8 mouse cellular contexts compared by ENCODE assay signal in the genomic region with DNA sequence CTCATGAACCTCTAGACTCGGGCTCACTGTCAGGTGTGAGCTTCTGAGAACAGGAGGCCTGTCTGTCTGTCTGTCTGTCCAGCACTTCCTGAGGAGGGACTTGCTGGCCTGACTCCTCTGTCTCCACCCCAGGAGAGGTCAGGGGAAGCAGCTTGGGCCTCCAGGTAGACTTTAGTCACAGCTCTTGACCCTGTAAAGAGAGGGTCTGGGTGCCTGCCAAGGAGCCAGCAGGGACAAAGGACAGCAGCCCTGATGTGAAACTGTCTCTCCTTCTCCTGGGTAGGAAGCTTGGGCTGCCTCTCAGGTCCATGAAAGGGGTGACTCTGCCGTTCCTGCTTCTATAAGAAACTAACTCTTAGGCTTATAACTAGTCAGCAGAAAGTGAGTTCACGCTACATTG.
DNase-seq lines count a peak whose midpoint lies in the region; ATAC-seq lines count a peak whose summit lies in the region.

No protein-coding gene starts in this region.

- no peak overlapping the region for H3K9ac ChIP-seq in heart, embryonic 11.5 days (ENCODE audit: low read depth, low read length)
- H3K9ac ChIP-seq in hindbrain, embryonic 12.5 days: no peak overlapping the region
- H3K9ac ChIP-seq in liver, embryonic 13.5 days: no peak overlapping the region

- WGBS in heart, embryonic 10.5 days: 70% methylated on average over 3 of the region's 3 CpGs
- 74% methylated on average over 3 of the region's 3 CpGs for WGBS in heart, embryonic 11.5 days (ENCODE audit: insufficient replicate concordance)
- 66% methylated on average over 3 of the region's 3 CpGs for WGBS in hindbrain, embryonic 12.5 days
- 66% methylated on average over 3 of the region's 3 CpGs for WGBS in liver, embryonic 13.5 days (ENCODE audit: insufficient replicate concordance)

- H3K4me1 ChIP-seq in heart, embryonic 10.5 days: peaks cover 21% of the 10 kb centered on the region
- peaks cover 17% of the 10 kb centered on the region for H3K4me1 ChIP-seq in heart, embryonic 11.5 days (ENCODE audit: control insufficient read depth, insufficient read depth, low read length)
- peaks cover 43% of the 10 kb centered on the region for H3K4me1 ChIP-seq in hindbrain, embryonic 12.5 days
- peaks cover 48% of the 10 kb centered on the region for H3K4me1 ChIP-seq in liver, embryonic 13.5 days (replicated peaks)

- H3K9me3 ChIP-seq in heart, embryonic 10.5 days: no peaks in the 10 kb centered on the region
- no peaks in the 10 kb centered on the region for H3K9me3 ChIP-seq in heart, embryonic 11.5 days (replicated peaks; ENCODE audit: control insufficient read depth, low read length)
- no peaks in the 10 kb centered on the region for H3K9me3 ChIP-seq in hindbrain, embryonic 12.5 days (replicated peaks)
- no peaks in the 10 kb centered on the region for H3K9me3 ChIP-seq in liver, embryonic 13.5 days (replicated peaks)

- no peak for DNase-seq in heart, embryonic 10.5 days (ENCODE audit: low spot score)
- DNase-seq in adrenal gland, postnatal 14 days: peak; percentile 69
- no peak for DNase-seq in liver, embryonic 13.5 days
- DNase-seq in embryo, embryonic 10.5 days (ENCODE audit: low spot score): no peak
- DNase-seq in layer of hippocampus, adult 9-10 months (ENCODE audit: low spot score): no peak

- H3K27ac ChIP-seq in heart, embryonic 10.5 days: peak overlapping the region; percentile 23; the same call in 1 of the 2 replicates
- H3K27ac ChIP-seq in heart, embryonic 11.5 days (ENCODE audit: low read depth, low read length): no peak overlapping the region
- H3K27ac ChIP-seq in hindbrain, embryonic 12.5 days: peak overlapping the region; percentile 82
- H3K27ac ChIP-seq in liver, embryonic 13.5 days: peak overlapping the region; percentile 45

- no peak overlapping the region for H3K4me2 ChIP-seq in heart, embryonic 11.5 days
- H3K4me2 ChIP-seq in hindbrain, embryonic 12.5 days (replicated peaks): no peak overlapping the region
- H3K4me2 ChIP-seq in liver, embryonic 13.5 days: no peak overlapping the region

- ATAC-seq in heart, embryonic 11.5 days (replicated peaks; ENCODE audit: insufficient number of reproducible peaks, low FRiP score, low TSS enrichment): no peak
- ATAC-seq in hindbrain, embryonic 12.5 days (ENCODE audit: low FRiP score): no peak
- no peak for ATAC-seq in liver, embryonic 13.5 days (ENCODE audit: low read depth)
- no peak for ATAC-seq in megakaryocyte progenitor cell, adult 5-6 weeks (replicated peaks; ENCODE audit: poor library complexity)

- no peak overlapping the region for H3K4me3 ChIP-seq in heart, embryonic 10.5 days
- no peak overlapping the region for H3K4me3 ChIP-seq in heart, embryonic 11.5 days (ENCODE audit: low read depth, low read length)
- no peak overlapping the region for H3K4me3 ChIP-seq in hindbrain, embryonic 12.5 days
- no peak overlapping the region for H3K4me3 ChIP-seq in liver, embryonic 13.5 days (replicated peaks)

- no peaks in the 10 kb centered on the region for H3K36me3 ChIP-seq in heart, embryonic 10.5 days
- H3K36me3 ChIP-seq in heart, embryonic 11.5 days (ENCODE audit: control insufficient read depth, insufficient read depth, low read length): no peaks in the 10 kb centered on the region
- H3K36me3 ChIP-seq in hindbrain, embryonic 12.5 days: no peaks in the 10 kb centered on the region
- no peaks in the 10 kb centered on the region for H3K36me3 ChIP-seq in liver, embryonic 13.5 days

- no peaks in the 10 kb centered on the region for H3K27me3 ChIP-seq in heart, embryonic 10.5 days (ENCODE audit: insufficient read depth, poor library complexity, severe bottlenecking)
- H3K27me3 ChIP-seq in heart, embryonic 11.5 days (ENCODE audit: control insufficient read depth, insufficient read depth, low read length): no peaks in the 10 kb centered on the region
- no peaks in the 10 kb centered on the region for H3K27me3 ChIP-seq in hindbrain, embryonic 12.5 days
- no peaks in the 10 kb centered on the region for H3K27me3 ChIP-seq in liver, embryonic 13.5 days
